Mouse (Mus musculus) MEL (cell line): ENCODE measurements at regions not wholly inside any gene's neighbourhood (a gene's known extent, or its start where the extent isn't known, plus 50 kb on each side); places are given as distances from the start of the nearest gene placed in this dataset.
"Not testable (repeated sequence)": the region's sequence is repeated elsewhere in the genome, so short reads cannot be mapped to it uniquely, and the experiment has no call there.

Experiments used
- DNase-seq: peaks from one replicate; pipeline ENCODE4 v3.0.0; 2011; ENCODE audit warnings: low read depth, low spot score
- H3K27ac ChIP-seq: 2 replicates; pipeline ENCODE4 v1.5.1; 2012; ENCODE audit warnings: low read depth, mild to moderate bottlenecking, control low read depth, low read length, moderate library complexity; ENCODE audit not compliant: control insufficient read depth
- H3K27me3 ChIP-seq, 2 experiments: fragments of 150-350 bp in 1 of 2; sonication (generic) in 1 of 2; 2 replicates each; pipeline ENCODE4 v1.6.1; 2012; ENCODE audit warnings: low read length in 2 of 2, mild to moderate bottlenecking in 2 of 2, improper control_type of control experiment in 1 of 2, moderate library complexity in 1 of 2; ENCODE audit not compliant: insufficient read depth in 2 of 2, control insufficient read depth in 1 of 2
- H3K36me3 ChIP-seq, 2 experiments: 2 replicates each; pipeline ENCODE4 v1.6.1; 2012 to 2014; ENCODE audit warnings: low read length in 2 of 2, improper control_type of control experiment in 1 of 2, inconsistent platforms in 1 of 2, mild to moderate bottlenecking in 1 of 2; ENCODE audit not compliant: insufficient read depth in 2 of 2, control insufficient read depth in 1 of 2
- H3K4me1 ChIP-seq, 2 experiments: fragments of 150-350 bp in 1 of 2; sonication (generic) in 1 of 2; 2 replicates each; pipeline ENCODE4 v1.6.1; 2012; ENCODE audit warnings: low read length in 2 of 2, improper control_type of control experiment in 1 of 2, mild to moderate bottlenecking in 1 of 2; ENCODE audit not compliant: insufficient read depth in 2 of 2, control insufficient read depth in 1 of 2
- H3K4me3 ChIP-seq, 2 experiments: fragments of 150-350 bp in 1 of 2; sonication (generic) in 1 of 2; 2 replicates each; pipeline ENCODE4 v1.5.1; 2012; ENCODE audit warnings: low read depth in 2 of 2, low read length in 2 of 2, mild to moderate bottlenecking in 2 of 2, moderate library complexity in 2 of 2, control low read depth in 1 of 2, improper control_type of control experiment in 1 of 2; ENCODE audit not compliant: control insufficient read depth in 1 of 2, insufficient read depth in 1 of 2
- H3K79me2 ChIP-seq: 2 replicates; pipeline ENCODE4 v1.6.1; 2012; ENCODE audit warnings: mild to moderate bottlenecking, low read length, moderate library complexity; ENCODE audit not compliant: control insufficient read depth, poor library complexity, insufficient read depth
- H3K9ac ChIP-seq: 2 replicates; pipeline ENCODE4 v1.6.1; 2012; ENCODE audit warnings: low read depth, mild to moderate bottlenecking, control low read depth, low read length, moderate library complexity; ENCODE audit not compliant: control insufficient read depth, poor library complexity, severe bottlenecking
- H3K9me3 ChIP-seq: fragments of 150-350 bp; sonication (generic); replicated peaks from 2 replicates; pipeline ENCODE4 v1.6.1; 2012; ENCODE audit warnings: mild to moderate bottlenecking, low read length, improper control_type of control experiment, moderate library complexity; ENCODE audit not compliant: insufficient read depth
- CHD2 ChIP-seq: IDR thresholded peaks from 2 replicates; pipeline ENCODE4 v1.6.1; 2011; ENCODE audit warnings: low read length, improper control_type of control experiment
- MAFK ChIP-seq: IDR thresholded peaks from 2 replicates; pipeline ENCODE4 v1.6.1; 2011; ENCODE audit warnings: low read depth, mild to moderate bottlenecking, low read length, improper control_type of control experiment, borderline replicate concordance
- MEF2A ChIP-seq: IDR thresholded peaks from 2 replicates; pipeline ENCODE4 v1.6.1; 2014; ENCODE audit warnings: low read depth, mild to moderate bottlenecking, inconsistent platforms, low read length, improper control_type of control experiment; ENCODE audit not compliant: poor library complexity, insufficient replicate concordance, severe bottlenecking; ENCODE audit errors: extremely low read depth
- MYB ChIP-seq: IDR thresholded peaks from 2 replicates; pipeline ENCODE4 v1.6.1; 2011; ENCODE audit warnings: mild to moderate bottlenecking, low read depth, low read length, improper control_type of control experiment
- MYC ChIP-seq: IDR thresholded peaks from 2 replicates; pipeline ENCODE4 v1.6.1; 2011; ENCODE audit warnings: low read depth, mild to moderate bottlenecking, low read length, improper control_type of control experiment, moderate library complexity
- POLR2AphosphoS2 ChIP-seq: IDR thresholded peaks from 2 replicates; pipeline ENCODE4 v1.6.1; 2011; ENCODE audit warnings: low read length, improper control_type of control experiment
- RAD21 ChIP-seq: IDR thresholded peaks from 2 replicates; pipeline ENCODE4 v1.6.1; 2011; ENCODE audit warnings: mild to moderate bottlenecking, low read depth, low read length, improper control_type of control experiment
- RCOR1 ChIP-seq: IDR thresholded peaks from 2 replicates; pipeline ENCODE4 v1.6.1; 2012; ENCODE audit warnings: low read depth, mild to moderate bottlenecking, inconsistent platforms, low read length, improper control_type of control experiment
- UBTF ChIP-seq: IDR thresholded peaks from 2 replicates; pipeline ENCODE4 v1.6.1; 2012; ENCODE audit warnings: low read depth, mild to moderate bottlenecking, inconsistent platforms, low read length, improper control_type of control experiment, moderate library complexity, borderline replicate concordance; ENCODE audit not compliant: insufficient read depth
- ZKSCAN1 ChIP-seq: IDR thresholded peaks from 2 replicates; pipeline ENCODE4 v1.6.1; 2012; ENCODE audit warnings: low read depth, mild to moderate bottlenecking, inconsistent platforms, low read length, improper control_type of control experiment, moderate library complexity

- Histone ChIP-seq H3K9me3 (no peaks in the 10 kb centered on the region), H3K27ac (no peak overlapping the region), H3K4me3 (no peak overlapping the region), H3K79me2 (no peaks in the 10 kb centered on the region), H3K4me1 (no peaks in the 10 kb centered on the region), H3K36me3 (no peaks in the 10 kb centered on the region), H3K9ac (no peak overlapping the region), H3K27me3 (peaks cover 2% of the 10 kb centered on the region in 2 experiments)
- TF ChIP-seq POLR2AphosphoS2, result no peak
- TF ChIP-seq RAD21, result no peak
- TF ChIP-seq CHD2, result no peak
- no peak for TF ChIP-seq MAFK
- TF ChIP-seq UBTF, result no peak
- TF ChIP-seq MEF2A, result no peak
- no peak for DNase-seq
Observed at GRCm38 (mm10) chr16:55582029-55582428, 256.7 kb downstream of the Nfkbiz start.

GRCm38 (mm10) chr16:55580827-55581226 is 257.9 kb downstream of the Nfkbiz start:
- Histone ChIP-seq H3K9me3 (no peaks in the 10 kb centered on the region), H3K9ac (no peak overlapping the region), H3K36me3 (no peaks in the 10 kb centered on the region), H3K4me1 (no peaks in the 10 kb centered on the region), H3K4me3 (no peak overlapping the region), H3K27ac (no peak overlapping the region), H3K27me3 (peaks cover 2% of the 10 kb centered on the region in 2 experiments; a peak in 3 of 4 replicates), H3K79me2 (no peaks in the 10 kb centered on the region)
- TF ChIP-seq MEF2A, result no peak
- no peak for TF ChIP-seq RAD21
- no peak for TF ChIP-seq UBTF
- no peak for TF ChIP-seq MYB
- DNase-seq, result no peak

GRCm38 (mm10) chr16:55578686-55579085 is 260.0 kb downstream of the Nfkbiz start:
- no peaks in the 10 kb centered on the region; a peak in 3 of 4 replicates for H3K27me3 ChIP-seq
- no peak for DNase-seq
- no peaks in the 10 kb centered on the region for H3K4me1 ChIP-seq
- H3K9ac ChIP-seq, result no peak overlapping the region
- no peaks in the 10 kb centered on the region for H3K9me3 ChIP-seq
- H3K4me3 ChIP-seq, result no peak overlapping the region
- H3K79me2 ChIP-seq, result no peaks in the 10 kb centered on the region
- H3K27ac ChIP-seq, result no peak overlapping the region
- TF ChIP-seq ZKSCAN1 (no peak), RCOR1 (no peak), MYB (no peak), UBTF (no peak), MYC (no peak)
- no peaks in the 10 kb centered on the region for H3K36me3 ChIP-seq

GRCm38 (mm10) chr16:55575609-55576283 is 263.0 kb downstream of the Nfkbiz start:
- not testable (repeated sequence) for H3K4me3 ChIP-seq, H3K9ac ChIP-seq, H3K27me3 ChIP-seq, H3K79me2 ChIP-seq, DNase-seq, H3K36me3 ChIP-seq, H3K4me1 ChIP-seq, H3K27ac ChIP-seq, H3K9me3 ChIP-seq
